Mouse (Mus musculus) lung, adult 2 months (tissue): Measurements from ENCODE around the gene Zfhx2.

Experiments used
- CTCF ChIP-seq: fragments of 200-500 bp; IDR thresholded peaks from 2 replicates; pipeline ENCODE4 v1.5.1; 2011; ENCODE audit warnings: mild to moderate bottlenecking, low read length, control low read depth; ENCODE audit not compliant: insufficient read depth
- POLR2A ChIP-seq: fragments of 200-500 bp; IDR thresholded peaks from 2 replicates; pipeline ENCODE4 v1.6.1; 2011; ENCODE audit warnings: low read depth, mild to moderate bottlenecking, control low read depth, low read length, borderline replicate concordance; ENCODE audit errors: extremely low read depth

GRCm38 (mm10) chr14:55053708-55054190, 38.4 kb downstream of the Zfhx2 start:
- TF ChIP-seq CTCF (no peak), POLR2A (no peak)
